Comparison of ENCODE assay signal across 21 mouse cellular contexts in genomic region chr11:88907886-88908285, GRCm38 (mm10). TPM values are rescaled to one million over a fixed set of nuclear protein-coding genes. Genes with fewer than 3 reads are reported as not detected.
"Had no signal": no experiment of that assay in that cellular context is flagged by ENCODE, and none has a peak within 500 bp of the region (broad histone marks: within the 10 kb centered on the region; RNA-seq: fewer than 3 reads in every experiment).

No protein-coding gene starts in this region.

- H3K27me3 ChIP-seq: heart, embryonic 12.5 days; hindbrain, embryonic 12.5 days; intestine, embryonic 15.5 days; limb, embryonic 12.5 days; liver, embryonic 13.5 days had no signal

- H3K9ac ChIP-seq: heart, embryonic 12.5 days; hindbrain, embryonic 12.5 days; hindbrain, embryonic 14.5 days; intestine, embryonic 15.5 days; limb, embryonic 12.5 days; liver, embryonic 13.5 days had no signal

- H3K4me2 ChIP-seq: heart, embryonic 12.5 days; hindbrain, embryonic 12.5 days; hindbrain, embryonic 14.5 days; intestine, embryonic 15.5 days; limb, embryonic 12.5 days; liver, embryonic 11.5 days; liver, embryonic 13.5 days had no signal

- H3K4me3 ChIP-seq: gastrocnemius, adult 2 months; heart, embryonic 10.5 days; heart, embryonic 12.5 days; hindbrain, embryonic 10.5 days; hindbrain, embryonic 12.5 days; intestine, embryonic 15.5 days; layer of hippocampus, adult 2 months; left cerebral cortex, adult 2 months; limb, embryonic 10.5 days; limb, embryonic 12.5 days; liver, embryonic 13.5 days had no signal

- H3K27ac ChIP-seq: heart, embryonic 10.5 days; hindbrain, embryonic 10.5 days; hindbrain, embryonic 12.5 days; hindbrain, embryonic 14.5 days; intestine, embryonic 15.5 days; layer of hippocampus, adult 2 months; left cerebral cortex, adult 2 months; limb, embryonic 10.5 days; limb, embryonic 12.5 days; liver, embryonic 13.5 days had no signal

- H3K36me3 ChIP-seq: heart, embryonic 10.5 days; heart, embryonic 12.5 days; hindbrain, embryonic 10.5 days; hindbrain, embryonic 12.5 days; intestine, embryonic 15.5 days; limb, embryonic 10.5 days; limb, embryonic 12.5 days; liver, embryonic 13.5 days had no signal

- H3K9me3 ChIP-seq: heart, embryonic 10.5 days; heart, embryonic 12.5 days; hindbrain, embryonic 12.5 days; intestine, embryonic 15.5 days; limb, embryonic 10.5 days; limb, embryonic 12.5 days; liver, embryonic 13.5 days had no signal

- ATAC-seq: hindbrain, embryonic 16.5 days; inflammation-experienced regulatory T-cells, adult 6 months had no signal

- H3K4me1 ChIP-seq: hindbrain, embryonic 10.5 days; hindbrain, embryonic 12.5 days; intestine, embryonic 15.5 days; limb, embryonic 12.5 days; liver, embryonic 13.5 days had no signal

RNA-seq across cellular contexts. Expression of gene Elobl, which starts 58.8 kb away (rescaled TPM):
- polyA plus RNA-seq: heart, embryonic 10.5 days; heart, embryonic 12.5 days; heart, embryonic 14.5 days; heart, embryonic 16.5 days; hindbrain, embryonic 10.5 days; hindbrain, embryonic 12.5 days; hindbrain, embryonic 14.5 days; hindbrain, embryonic 16.5 days; intestine, embryonic 15.5 days; intestine, postnatal 0 days; kidney, embryonic 14.5 days; kidney, postnatal 0 days; limb, embryonic 10.5 days; limb, embryonic 12.5 days; limb, embryonic 14.5 days; liver, embryonic 11.5 days; liver, embryonic 13.5 days had no signal
